Mouse (Mus musculus): ENCODE measurements around the gene Slc39a13. TPM values are rescaled to one million over a fixed set of nuclear protein-coding genes. Genes with fewer than 3 reads are reported as not detected.

Slc39a13 gene
- total and polyA plus RNA-seq, 2 experiments from 2014 or later, result 22.7 to 40.3 TPM

DNA sequence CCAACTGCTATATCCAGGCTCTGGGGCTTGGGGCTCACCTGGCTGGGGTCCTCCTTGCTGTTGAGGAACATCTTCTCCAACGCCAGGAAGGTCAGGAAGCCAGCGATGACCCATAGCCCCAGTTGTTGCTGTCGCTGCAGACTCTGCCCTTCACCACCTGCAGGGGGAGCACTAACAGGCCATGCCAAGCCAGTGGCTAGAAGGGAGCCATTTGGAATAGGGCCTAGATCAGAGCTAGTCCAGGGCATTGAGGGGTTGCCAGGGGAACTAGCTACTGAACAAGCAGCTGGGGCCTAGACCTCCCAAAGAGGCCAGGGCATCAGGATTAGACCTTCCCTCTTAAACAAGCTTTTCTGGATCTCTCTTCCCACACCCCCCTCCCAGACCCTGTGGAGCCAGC, 4.7 kb downstream of the Slc39a13 start:
- Histone ChIP-seq H3K4me2 (ENCODE audit: low read depth, low read length, poor library complexity, severe bottlenecking) (no peak overlapping the region), H3K9ac (replicated peaks; ENCODE audit: low read length, poor library complexity, severe bottlenecking) (no peak overlapping the region), H3K27ac (ENCODE audit: low read depth, low read length) (no peak overlapping the region), H3K4me1 (ENCODE audit: insufficient read depth, low read length) (peaks cover 11% of the 10 kb centered on the region), H3K27me3 (ENCODE audit: insufficient read depth, low read length) (no peaks in the 10 kb centered on the region), H3K4me3 (ENCODE audit: low read depth, low read length) (no peak overlapping the region), H3K36me3 (ENCODE audit: insufficient read depth, low read length) (peaks cover 32% of the 10 kb centered on the region), H3K9me3 (ENCODE audit: low read length) (no peaks in the 10 kb centered on the region)
- 61% methylated on average over 3 of the region's 3 CpGs for WGBS
- TF ChIP-seq CTCF (IDR thresholded peaks at IDR 0.05), result peak; percentile 72
- no peak for ATAC-seq (ENCODE audit: low FRiP score)
- peak; percentile 78 for DNase-seq (ENCODE audit: low spot score)

GRCm38 (mm10) chr2:91064211-91064610, 6.0 kb downstream of the Slc39a13 start:
- no peak overlapping the region for H3K4me3 ChIP-seq (ENCODE audit: low read depth, low read length)
- no peaks in the 10 kb centered on the region for H3K9me3 ChIP-seq (ENCODE audit: low read length)
- no peak overlapping the region for H3K4me2 ChIP-seq (ENCODE audit: low read depth, low read length, poor library complexity, severe bottlenecking)
- ATAC-seq (ENCODE audit: low FRiP score) (no peak), DNase-seq (ENCODE audit: low spot score) (no peak)
- peak; percentile 17; the same call in 1 of the 2 replicates for TF ChIP-seq CTCF (IDR thresholded peaks at IDR 0.05)
- peaks cover 10% of the 10 kb centered on the region for H3K4me1 ChIP-seq (ENCODE audit: insufficient read depth, low read length)
- peaks cover 32% of the 10 kb centered on the region for H3K36me3 ChIP-seq (ENCODE audit: insufficient read depth, low read length)
- no peaks in the 10 kb centered on the region for H3K27me3 ChIP-seq (ENCODE audit: insufficient read depth, low read length)
- no peak overlapping the region for H3K27ac ChIP-seq (ENCODE audit: low read depth, low read length)
- H3K9ac ChIP-seq (replicated peaks; ENCODE audit: low read length, poor library complexity, severe bottlenecking), result no peak overlapping the region
- 91% methylated on average over 6 of the region's 6 CpGs for WGBS

GRCm38 (mm10) chr2:91062779-91063606, 7.2 kb downstream of the Slc39a13 start:
- WGBS, result 89% methylated on average over 16 of the region's 16 CpGs
- DNase-seq (ENCODE audit: low spot score) (no peak), ATAC-seq (ENCODE audit: low FRiP score) (no peak)
- no peak overlapping the region for H3K9ac ChIP-seq (replicated peaks; ENCODE audit: low read length, poor library complexity, severe bottlenecking)
- peaks cover 43% of the 10 kb centered on the region for H3K36me3 ChIP-seq (ENCODE audit: insufficient read depth, low read length)
- H3K4me2 ChIP-seq (ENCODE audit: low read depth, low read length, poor library complexity, severe bottlenecking), result no peak overlapping the region
- H3K9me3 ChIP-seq (ENCODE audit: low read length), result no peaks in the 10 kb centered on the region
- no peak overlapping the region for H3K4me3 ChIP-seq (ENCODE audit: low read depth, low read length)
- TF ChIP-seq CTCF (IDR thresholded peaks at IDR 0.05), result no peak
- H3K27ac ChIP-seq (ENCODE audit: low read depth, low read length), result no peak overlapping the region
- H3K4me1 ChIP-seq (ENCODE audit: insufficient read depth, low read length), result no peaks in the 10 kb centered on the region
- H3K27me3 ChIP-seq (ENCODE audit: insufficient read depth, low read length), result no peaks in the 10 kb centered on the region

GRCm38 (mm10) chr2:91061849-91062481, 8.3 kb downstream of the Slc39a13 start:
- no peaks in the 10 kb centered on the region for H3K27me3 ChIP-seq (ENCODE audit: insufficient read depth, low read length)
- ATAC-seq (ENCODE audit: low FRiP score), result no peak
- TF ChIP-seq CTCF (IDR thresholded peaks at IDR 0.05), result no peak
- 76% methylated on average over 6 of the region's 6 CpGs for WGBS
- H3K4me2 ChIP-seq (ENCODE audit: low read depth, low read length, poor library complexity, severe bottlenecking), result no peak overlapping the region
- DNase-seq (ENCODE audit: low spot score), result no peak
- H3K4me3 ChIP-seq (ENCODE audit: low read depth, low read length), result no peak overlapping the region
- peaks cover 52% of the 10 kb centered on the region for H3K36me3 ChIP-seq (ENCODE audit: insufficient read depth, low read length)
- H3K9me3 ChIP-seq (ENCODE audit: low read length), result no peaks in the 10 kb centered on the region
- H3K9ac ChIP-seq (replicated peaks; ENCODE audit: low read length, poor library complexity, severe bottlenecking), result no peak overlapping the region
- H3K4me1 ChIP-seq (ENCODE audit: insufficient read depth, low read length), result no peaks in the 10 kb centered on the region
- H3K27ac ChIP-seq (ENCODE audit: low read depth, low read length), result no peak overlapping the region

DNA sequence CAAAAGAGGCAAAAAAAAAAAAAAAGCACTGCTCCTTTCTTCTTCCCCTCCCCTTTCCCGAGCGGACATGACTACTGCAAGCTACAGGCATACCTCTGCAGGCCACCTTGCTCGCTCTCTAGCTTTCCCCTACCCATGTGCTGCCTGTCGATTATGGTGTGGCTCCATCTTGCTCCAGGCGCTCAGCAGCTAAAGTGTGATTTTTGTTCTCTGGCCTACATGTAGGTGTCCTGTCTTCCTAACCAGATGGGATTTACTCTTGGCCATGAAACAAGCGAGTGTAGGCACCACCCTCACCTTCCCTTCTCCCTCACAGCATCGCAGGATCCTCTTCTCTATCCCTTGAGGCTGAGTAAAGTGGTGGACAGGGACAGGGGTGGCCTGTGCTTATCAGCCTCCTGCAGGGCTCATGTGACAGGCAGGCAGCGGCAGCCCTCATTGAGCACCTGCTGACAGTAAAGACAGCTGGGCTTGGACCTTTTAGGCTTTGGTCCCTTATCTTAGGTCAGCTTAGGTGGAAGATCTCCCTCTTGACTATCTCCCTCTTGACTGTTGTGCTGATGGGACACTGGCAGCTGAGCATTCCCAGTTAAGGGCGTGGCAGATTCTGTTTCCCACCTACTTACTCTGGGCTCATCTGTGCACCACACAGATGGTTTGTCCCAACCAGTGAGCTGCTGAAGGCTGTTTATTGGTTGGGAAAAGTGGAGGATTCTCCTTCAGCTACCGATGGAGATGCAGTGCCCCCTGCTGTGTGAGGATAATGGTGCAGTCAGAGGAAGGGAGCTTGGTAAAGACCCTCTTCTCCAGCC, 9.5 kb downstream of the Slc39a13 start:
- Histone ChIP-seq H3K9ac (replicated peaks; ENCODE audit: low read length, poor library complexity, severe bottlenecking) (no peak overlapping the region), H3K9me3 (ENCODE audit: low read length) (no peaks in the 10 kb centered on the region), H3K4me1 (ENCODE audit: insufficient read depth, low read length) (no peaks in the 10 kb centered on the region), H3K36me3 (ENCODE audit: insufficient read depth, low read length) (peaks cover 60% of the 10 kb centered on the region), H3K4me3 (ENCODE audit: low read depth, low read length) (no peak overlapping the region), H3K27ac (ENCODE audit: low read depth, low read length) (no peak overlapping the region), H3K4me2 (ENCODE audit: low read depth, low read length, poor library complexity, severe bottlenecking) (no peak overlapping the region), H3K27me3 (ENCODE audit: insufficient read depth, low read length) (no peaks in the 10 kb centered on the region)
- TF ChIP-seq CTCF (IDR thresholded peaks at IDR 0.05), result peak; percentile 80
- DNase-seq (ENCODE audit: low spot score) (peak; percentile 63), ATAC-seq (ENCODE audit: low FRiP score) (peak; percentile 13; the same call in 1 of the 2 replicates)
- 78% methylated on average over 10 of the region's 10 CpGs for WGBS
